Mouse (Mus musculus): ENCODE measurements at regions not wholly inside any gene's neighbourhood (a gene's known extent, or its start where the extent isn't known, plus 50 kb on each side); places are given as distances from the start of the nearest gene placed in this dataset.

DNA sequence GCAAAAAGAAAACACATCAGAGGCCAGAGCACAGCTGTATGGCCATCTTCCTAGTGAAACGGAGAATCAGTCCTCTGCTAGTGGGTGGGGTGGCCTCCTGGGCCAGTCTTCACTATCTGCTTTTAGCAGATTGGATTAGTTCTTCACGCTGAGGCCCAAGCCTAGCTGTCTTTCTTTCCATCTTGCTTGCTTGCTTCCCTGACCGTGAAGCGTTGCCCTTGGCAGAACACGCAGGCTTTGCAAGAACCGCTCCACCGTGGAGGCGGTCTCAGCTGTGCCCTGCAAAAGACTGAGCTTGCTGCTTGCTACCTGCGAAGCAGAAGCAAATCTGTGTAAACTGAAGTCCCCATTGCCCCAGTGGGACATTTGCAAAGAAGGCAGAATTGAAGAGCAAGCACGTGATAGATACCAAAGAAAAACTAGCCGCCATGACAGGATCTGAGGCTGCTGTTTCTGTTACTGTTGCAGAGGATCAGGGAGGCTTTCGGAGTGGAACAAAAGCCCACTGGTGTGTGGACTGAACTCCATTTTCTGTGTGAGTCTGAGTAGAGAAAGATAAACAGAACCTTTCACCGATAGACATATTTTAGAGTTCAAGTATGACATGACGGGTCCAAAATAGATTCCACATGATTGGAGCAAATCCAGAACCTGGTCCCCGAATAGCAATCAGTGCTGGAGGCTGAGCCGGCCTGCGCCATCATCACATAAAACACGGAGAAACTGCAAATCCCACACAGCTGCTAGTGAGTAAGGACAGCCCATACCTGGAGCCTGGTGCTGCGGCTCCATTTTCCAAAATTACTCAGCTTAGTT is 558.2 kb upstream of the Mpdz start:
- no peak for TF ChIP-seq MYOG (IDR thresholded peaks at IDR 0.05; ENCODE audit: control insufficient read depth, extremely low read depth, insufficient read length)
- TF ChIP-seq MAX (IDR thresholded peaks at IDR 0.05): no peak
- TF ChIP-seq CTCF (IDR thresholded peaks at IDR 0.05; ENCODE audit: control insufficient read depth, insufficient read depth, insufficient read length): no peak
- TF ChIP-seq CEBPB (IDR thresholded peaks at IDR 0.05; ENCODE audit: low read depth): no peak
- TF ChIP-seq FOSL1 (IDR thresholded peaks at IDR 0.05; ENCODE audit: insufficient read depth, low read length, poor library complexity, severe bottlenecking): no peak
- no peak for TF ChIP-seq USF1 (IDR thresholded peaks at IDR 0.05; ENCODE audit: low read depth)
- TF ChIP-seq MYOD1 (IDR thresholded peaks at IDR 0.05; ENCODE audit: control insufficient read depth, insufficient read length, low read depth): no peak
- no peaks in the 10 kb centered on the region for H3K79me2 ChIP-seq (ENCODE audit: control insufficient read depth, insufficient read depth)
- H3K27me3 ChIP-seq (ENCODE audit: control insufficient read depth, insufficient read depth, insufficient read length): no peaks in the 10 kb centered on the region
- no peak overlapping the region for H3ac ChIP-seq (ENCODE audit: control insufficient read depth, insufficient read length, low read depth)
- no peaks in the 10 kb centered on the region for H3K36me3 ChIP-seq (ENCODE audit: control insufficient read depth, insufficient read depth)
- no peak overlapping the region for H3K4me3 ChIP-seq (ENCODE audit: insufficient read depth, poor library complexity, severe bottlenecking)
- no peaks in the 10 kb centered on the region for H3K79me3 ChIP-seq (ENCODE audit: low read depth)

DNA sequence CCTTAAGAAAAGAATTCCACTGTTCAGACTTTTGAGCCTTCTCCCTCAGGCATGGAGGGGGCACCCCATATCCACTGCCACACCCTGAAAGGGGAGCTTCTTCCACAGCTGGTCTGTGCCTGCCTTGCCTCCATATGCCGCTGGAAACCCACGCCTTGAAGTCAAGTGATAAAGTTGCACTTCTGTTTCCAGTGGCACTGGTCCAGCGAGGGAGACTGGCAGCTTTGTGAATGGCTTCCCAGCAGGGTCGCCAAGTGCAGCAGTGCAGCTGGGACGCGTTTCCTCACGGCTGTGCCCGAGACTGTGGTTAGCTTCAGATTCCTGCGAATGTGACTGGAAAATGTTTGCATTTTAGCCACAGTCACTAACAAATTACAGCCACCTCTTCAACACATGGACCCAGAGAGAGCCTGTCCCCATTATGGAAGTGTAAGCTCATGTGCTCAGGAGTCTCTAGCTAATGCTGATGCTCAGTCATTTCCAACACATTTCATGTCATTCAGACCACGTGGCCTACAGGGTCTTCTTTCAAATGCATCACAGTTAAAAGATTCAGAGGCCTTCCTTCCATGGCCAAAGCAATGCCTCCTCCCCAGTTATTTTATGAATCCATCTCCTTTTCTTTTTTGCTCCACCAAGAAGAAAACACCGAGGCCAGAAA is 557.2 kb upstream of the Mpdz start:
- Histone ChIP-seq H3K27me3 (ENCODE audit: control insufficient read depth, insufficient read depth, insufficient read length) (no peaks in the 10 kb centered on the region), H3ac (ENCODE audit: control insufficient read depth, insufficient read length, low read depth) (no peak overlapping the region), H3K79me3 (ENCODE audit: low read depth) (no peaks in the 10 kb centered on the region), H3K79me2 (ENCODE audit: control insufficient read depth, insufficient read depth) (no peaks in the 10 kb centered on the region), H3K4me3 (ENCODE audit: insufficient read depth, poor library complexity, severe bottlenecking) (no peak overlapping the region), H3K36me3 (ENCODE audit: control insufficient read depth, insufficient read depth) (no peaks in the 10 kb centered on the region)
- TF ChIP-seq USF1 (IDR thresholded peaks at IDR 0.05; ENCODE audit: low read depth) (peak; percentile 64), CTCF (IDR thresholded peaks at IDR 0.05; ENCODE audit: control insufficient read depth, insufficient read depth, insufficient read length) (no peak)

DNA sequence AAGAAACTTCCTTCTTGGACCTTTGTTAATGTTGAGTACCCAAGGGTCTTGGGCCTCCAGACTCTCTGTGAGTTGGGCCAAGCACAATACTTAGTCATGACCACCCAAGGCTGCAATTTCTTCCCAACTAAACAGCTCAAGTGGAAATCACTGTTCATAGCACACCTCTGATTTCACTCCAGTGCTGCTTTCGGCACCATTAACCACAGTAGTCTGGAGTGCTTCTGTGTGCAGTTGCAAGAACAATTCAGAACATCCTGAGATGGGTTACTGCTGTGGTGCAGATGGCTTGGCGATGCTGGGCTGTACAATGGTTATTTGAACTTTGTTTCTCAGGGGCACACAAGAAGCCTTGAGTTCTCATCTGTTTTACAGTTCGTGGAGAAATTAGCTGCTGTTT is 556.5 kb upstream of the Mpdz start:
- H3K36me3 ChIP-seq (ENCODE audit: control insufficient read depth, insufficient read depth): no peaks in the 10 kb centered on the region
- H3K27me3 ChIP-seq (ENCODE audit: control insufficient read depth, insufficient read depth, insufficient read length): no peaks in the 10 kb centered on the region
- H3K4me3 ChIP-seq (ENCODE audit: insufficient read depth, poor library complexity, severe bottlenecking): no peak overlapping the region
- TF ChIP-seq CTCF (IDR thresholded peaks at IDR 0.05; ENCODE audit: control insufficient read depth, insufficient read depth, insufficient read length) (no peak), FOSL1 (IDR thresholded peaks at IDR 0.05; ENCODE audit: insufficient read depth, low read length, poor library complexity, severe bottlenecking) (no peak), MYOD1 (IDR thresholded peaks at IDR 0.05; ENCODE audit: control insufficient read depth, insufficient read length, low read depth) (no peak), MYOG (IDR thresholded peaks at IDR 0.05; ENCODE audit: control insufficient read depth, extremely low read depth, insufficient read length) (no peak), USF1 (IDR thresholded peaks at IDR 0.05; ENCODE audit: low read depth) (no peak), CEBPB (IDR thresholded peaks at IDR 0.05; ENCODE audit: low read depth) (no peak), MAX (IDR thresholded peaks at IDR 0.05) (no peak)
- H3K79me2 ChIP-seq (ENCODE audit: control insufficient read depth, insufficient read depth): no peaks in the 10 kb centered on the region
- H3ac ChIP-seq (ENCODE audit: control insufficient read depth, insufficient read length, low read depth): no peak overlapping the region
- no peaks in the 10 kb centered on the region for H3K79me3 ChIP-seq (ENCODE audit: low read depth)

DNA sequence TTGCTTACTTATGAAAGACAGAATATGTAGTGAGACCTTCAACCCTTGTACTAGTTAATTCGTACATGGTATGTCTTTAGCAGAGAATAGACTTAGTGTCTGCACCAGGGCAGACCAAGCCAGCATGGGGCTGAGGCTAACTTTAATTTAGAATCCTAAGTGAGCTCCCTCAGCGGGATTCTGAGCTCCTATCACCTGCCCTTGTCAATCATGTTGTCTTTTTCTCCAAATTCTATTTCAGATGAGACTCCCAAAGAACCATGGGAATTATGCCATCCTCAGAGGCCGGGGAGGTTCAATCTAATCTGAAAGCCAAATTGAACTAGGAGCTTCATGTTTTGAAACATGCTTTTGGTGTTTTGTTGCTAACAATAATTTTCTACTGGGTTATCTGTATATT is 553.8 kb upstream of the Mpdz start:
- H3K79me2 ChIP-seq (ENCODE audit: control insufficient read depth, insufficient read depth): no peaks in the 10 kb centered on the region
- no peak overlapping the region for H3ac ChIP-seq (ENCODE audit: control insufficient read depth, insufficient read length, low read depth)
- no peak overlapping the region for H3K4me3 ChIP-seq (ENCODE audit: insufficient read depth, poor library complexity, severe bottlenecking)
- no peaks in the 10 kb centered on the region for H3K36me3 ChIP-seq (ENCODE audit: control insufficient read depth, insufficient read depth)
- TF ChIP-seq CTCF (IDR thresholded peaks at IDR 0.05; ENCODE audit: control insufficient read depth, insufficient read depth, insufficient read length): no peak
- TF ChIP-seq FOSL1 (IDR thresholded peaks at IDR 0.05; ENCODE audit: insufficient read depth, low read length, poor library complexity, severe bottlenecking): no peak
- no peak for TF ChIP-seq MYOG (IDR thresholded peaks at IDR 0.05; ENCODE audit: control insufficient read depth, extremely low read depth, insufficient read length)
- no peak for TF ChIP-seq CEBPB (IDR thresholded peaks at IDR 0.05; ENCODE audit: low read depth)
- no peak for TF ChIP-seq MAX (IDR thresholded peaks at IDR 0.05)
- TF ChIP-seq USF1 (IDR thresholded peaks at IDR 0.05; ENCODE audit: low read depth): no peak
- TF ChIP-seq MYOD1 (IDR thresholded peaks at IDR 0.05; ENCODE audit: control insufficient read depth, insufficient read length, low read depth): no peak
- no peaks in the 10 kb centered on the region for H3K79me3 ChIP-seq (ENCODE audit: low read depth)
- H3K27me3 ChIP-seq (ENCODE audit: control insufficient read depth, insufficient read depth, insufficient read length): no peaks in the 10 kb centered on the region

DNA sequence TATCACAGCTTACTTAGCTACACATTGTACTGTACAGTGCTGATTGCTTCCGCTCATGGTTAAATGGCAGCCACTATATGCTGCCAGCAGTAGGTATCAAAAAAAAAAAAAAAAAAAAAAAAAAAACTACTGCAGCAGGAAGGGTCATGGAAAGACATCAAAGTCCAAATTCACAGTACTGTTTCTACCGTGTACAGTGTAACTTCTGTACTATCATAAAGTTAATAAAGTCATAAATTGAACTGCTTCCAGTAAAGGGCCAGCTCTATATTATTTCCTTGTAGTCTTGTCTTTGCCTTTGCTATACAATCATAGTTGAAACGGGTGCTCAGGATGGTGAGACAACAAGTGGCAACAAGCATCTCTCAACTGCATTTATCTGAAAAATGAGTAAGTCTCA is 552.6 kb upstream of the Mpdz start:
- H3ac ChIP-seq (ENCODE audit: control insufficient read depth, insufficient read length, low read depth): no peak overlapping the region
- no peak overlapping the region for H3K4me3 ChIP-seq (ENCODE audit: insufficient read depth, poor library complexity, severe bottlenecking)
- H3K79me2 ChIP-seq (ENCODE audit: control insufficient read depth, insufficient read depth): no peaks in the 10 kb centered on the region
- H3K36me3 ChIP-seq (ENCODE audit: control insufficient read depth, insufficient read depth): no peaks in the 10 kb centered on the region
- H3K79me3 ChIP-seq (ENCODE audit: low read depth): no peaks in the 10 kb centered on the region
- no peaks in the 10 kb centered on the region for H3K27me3 ChIP-seq (ENCODE audit: control insufficient read depth, insufficient read depth, insufficient read length)
- TF ChIP-seq MAX (IDR thresholded peaks at IDR 0.05) (no peak), FOSL1 (IDR thresholded peaks at IDR 0.05; ENCODE audit: insufficient read depth, low read length, poor library complexity, severe bottlenecking) (no peak), MYOG (IDR thresholded peaks at IDR 0.05; ENCODE audit: control insufficient read depth, extremely low read depth, insufficient read length) (no peak), USF1 (IDR thresholded peaks at IDR 0.05; ENCODE audit: low read depth) (no peak), CTCF (IDR thresholded peaks at IDR 0.05; ENCODE audit: control insufficient read depth, insufficient read depth, insufficient read length) (no peak), CEBPB (IDR thresholded peaks at IDR 0.05; ENCODE audit: low read depth) (no peak), MYOD1 (IDR thresholded peaks at IDR 0.05; ENCODE audit: control insufficient read depth, insufficient read length, low read depth) (no peak)
